Mouse (Mus musculus): ENCODE measurements around the gene Sdhb. TPM values are rescaled to one million over a fixed set of nuclear protein-coding genes. Genes with fewer than 3 reads are reported as not detected.
A peak's percentile ranks its signal among the peaks of the same experiment; 100 is the strongest.

Gene Sdhb
- polyA plus RNA-seq, 1 experiment from 2014 or later: 550 TPM

GRCm38 (mm10) chr4:140967386-140968159 is 6.6 kb downstream of the Sdhb start:
- Histone ChIP-seq H3K27me3 (ENCODE audit: insufficient read depth, low read length) (no peaks in the 10 kb centered on the region), H3K36me3 (ENCODE audit: insufficient read depth, low read length) (peaks cover 29% of the 10 kb centered on the region), H3K4me3 (ENCODE audit: low read length) (no peak overlapping the region), H3K9me3 (ENCODE audit: low read length) (no peaks in the 10 kb centered on the region), H3K9ac (replicated peaks; ENCODE audit: low read length) (no peak overlapping the region), H3K4me2 (replicated peaks; ENCODE audit: low read depth, low read length) (no peak overlapping the region), H3K4me1 (ENCODE audit: insufficient read depth, low read length) (peaks cover 8% of the 10 kb centered on the region), H3K27ac (ENCODE audit: low read length) (no peak overlapping the region)
- 72% methylated on average over 11 of the region's 11 CpGs for WGBS
- no peak for ATAC-seq (ENCODE audit: low FRiP score, low TSS enrichment)

GRCm38 (mm10) chr4:140971691-140972090 is 10.7 kb downstream of the Sdhb start:
- Histone ChIP-seq H3K27me3 (ENCODE audit: insufficient read depth, low read length) (no peaks in the 10 kb centered on the region), H3K4me2 (replicated peaks; ENCODE audit: low read depth, low read length) (no peak overlapping the region), H3K9ac (replicated peaks; ENCODE audit: low read length) (no peak overlapping the region), H3K4me3 (ENCODE audit: low read length) (no peak overlapping the region), H3K27ac (ENCODE audit: low read length) (no peak overlapping the region), H3K9me3 (ENCODE audit: low read length) (no peaks in the 10 kb centered on the region), H3K36me3 (ENCODE audit: insufficient read depth, low read length) (peaks cover 50% of the 10 kb centered on the region), H3K4me1 (ENCODE audit: insufficient read depth, low read length) (peaks cover 7% of the 10 kb centered on the region; the same call in 1 of the 2 replicates)
- ATAC-seq (ENCODE audit: low FRiP score, low TSS enrichment): no peak
- 85% methylated on average over 13 of the region's 13 CpGs for WGBS

- no peaks in the 10 kb centered on the region for H3K27me3 ChIP-seq (ENCODE audit: insufficient read depth, low read length)
- no peak overlapping the region for H3K4me3 ChIP-seq (ENCODE audit: low read length)
- ATAC-seq (ENCODE audit: low FRiP score, low TSS enrichment): no peak
- H3K9ac ChIP-seq (replicated peaks; ENCODE audit: low read length): no peak overlapping the region
- H3K36me3 ChIP-seq (ENCODE audit: insufficient read depth, low read length): peaks cover 66% of the 10 kb centered on the region
- H3K4me2 ChIP-seq (replicated peaks; ENCODE audit: low read depth, low read length): no peak overlapping the region
- H3K4me1 ChIP-seq (ENCODE audit: insufficient read depth, low read length): peaks cover 7% of the 10 kb centered on the region; the same call in 1 of the 2 replicates
- WGBS: 98% methylated on average over 6 of the region's 6 CpGs
- H3K9me3 ChIP-seq (ENCODE audit: low read length): no peaks in the 10 kb centered on the region
- no peak overlapping the region for H3K27ac ChIP-seq (ENCODE audit: low read length)
These were observed 13.4 kb downstream of the Sdhb start for GRCm38 (mm10) chr4:140974408-140974807.

GRCm38 (mm10) chr4:140975356-140975755 is 14.4 kb downstream of the Sdhb start:
- Histone ChIP-seq H3K27me3 (ENCODE audit: insufficient read depth, low read length) (no peaks in the 10 kb centered on the region), H3K4me1 (ENCODE audit: insufficient read depth, low read length) (peaks cover 7% of the 10 kb centered on the region; the same call in 1 of the 2 replicates), H3K27ac (ENCODE audit: low read length) (no peak overlapping the region), H3K9me3 (ENCODE audit: low read length) (no peaks in the 10 kb centered on the region), H3K4me3 (ENCODE audit: low read length) (no peak overlapping the region), H3K36me3 (ENCODE audit: insufficient read depth, low read length) (peaks cover 64% of the 10 kb centered on the region), H3K9ac (replicated peaks; ENCODE audit: low read length) (no peak overlapping the region), H3K4me2 (replicated peaks; ENCODE audit: low read depth, low read length) (no peak overlapping the region)
- no peak for ATAC-seq (ENCODE audit: low FRiP score, low TSS enrichment)
- WGBS: 94% methylated on average over 7 of the region's 7 CpGs

- no peak overlapping the region for H3K27ac ChIP-seq (ENCODE audit: low read length)
- no peak overlapping the region for H3K4me2 ChIP-seq (replicated peaks; ENCODE audit: low read depth, low read length)
- ATAC-seq (ENCODE audit: low FRiP score, low TSS enrichment): no peak
- H3K9ac ChIP-seq (replicated peaks; ENCODE audit: low read length): no peak overlapping the region
- H3K4me3 ChIP-seq (ENCODE audit: low read length): no peak overlapping the region
- H3K4me1 ChIP-seq (ENCODE audit: insufficient read depth, low read length): peaks cover 7% of the 10 kb centered on the region; the same call in 1 of the 2 replicates
- H3K36me3 ChIP-seq (ENCODE audit: insufficient read depth, low read length): peaks cover 51% of the 10 kb centered on the region
- H3K27me3 ChIP-seq (ENCODE audit: insufficient read depth, low read length): no peaks in the 10 kb centered on the region
- H3K9me3 ChIP-seq (ENCODE audit: low read length): peaks cover 3% of the 10 kb centered on the region; the same call in 1 of the 2 replicates
- 84% methylated on average over 10 of the region's 10 CpGs for WGBS
These were observed 16.3 kb downstream of the Sdhb start for GRCm38 (mm10) chr4:140977278-140977677.

GRCm38 (mm10) chr4:140977886-140978692 is 17.1 kb downstream of the Sdhb start:
- Histone ChIP-seq H3K9me3 (ENCODE audit: low read length) (peaks cover 3% of the 10 kb centered on the region; the same call in 1 of the 2 replicates), H3K4me3 (ENCODE audit: low read length) (no peak overlapping the region), H3K27me3 (ENCODE audit: insufficient read depth, low read length) (no peaks in the 10 kb centered on the region), H3K27ac (ENCODE audit: low read length) (no peak overlapping the region), H3K4me2 (replicated peaks; ENCODE audit: low read depth, low read length) (no peak overlapping the region), H3K9ac (replicated peaks; ENCODE audit: low read length) (no peak overlapping the region), H3K4me1 (ENCODE audit: insufficient read depth, low read length) (peaks cover 7% of the 10 kb centered on the region; the same call in 1 of the 2 replicates), H3K36me3 (ENCODE audit: insufficient read depth, low read length) (peaks cover 43% of the 10 kb centered on the region)
- WGBS: 87% methylated on average over 14 of the region's 14 CpGs
- ATAC-seq (ENCODE audit: low FRiP score, low TSS enrichment): 0 out of 2 replicates have a peak, but pooled peaks have one; percentile 24

GRCm38 (mm10) chr4:140981605-140982004 is 20.6 kb downstream of the Sdhb start:
- WGBS: 96% methylated on average over 2 of the region's 2 CpGs
- no peak for ATAC-seq (ENCODE audit: low FRiP score, low TSS enrichment)

GRCm38 (mm10) chr4:140982808-140983207 is 21.8 kb downstream of the Sdhb start:
- Histone ChIP-seq H3K27me3 (ENCODE audit: insufficient read depth, low read length) (no peaks in the 10 kb centered on the region), H3K27ac (ENCODE audit: low read length) (peak overlapping the region; percentile 21), H3K9me3 (ENCODE audit: low read length) (peaks cover 3% of the 10 kb centered on the region; the same call in 1 of the 2 replicates), H3K4me3 (ENCODE audit: low read length) (no peak overlapping the region), H3K9ac (replicated peaks; ENCODE audit: low read length) (no peak overlapping the region), H3K4me1 (ENCODE audit: insufficient read depth, low read length) (peaks cover 9% of the 10 kb centered on the region), H3K4me2 (replicated peaks; ENCODE audit: low read depth, low read length) (no peak overlapping the region), H3K36me3 (ENCODE audit: insufficient read depth, low read length) (peaks cover 10% of the 10 kb centered on the region)
- 34% methylated on average over 4 of the region's 4 CpGs for WGBS
- ATAC-seq (ENCODE audit: low FRiP score, low TSS enrichment): no peak

More at GRCm38 (mm10) chr4:140981605-140982004, 20.6 kb downstream of the Sdhb start:
- H3K9ac ChIP-seq (replicated peaks; ENCODE audit: low read length): no peak overlapping the region
- 0 out of 2 replicates have a peak, but pooled peaks cover 3% of the 10 kb centered on the region for H3K4me1 ChIP-seq (ENCODE audit: insufficient read depth, low read length)
- H3K27ac ChIP-seq (ENCODE audit: low read length): no peak overlapping the region
- H3K27me3 ChIP-seq (ENCODE audit: insufficient read depth, low read length): no peaks in the 10 kb centered on the region
- peaks cover 19% of the 10 kb centered on the region for H3K36me3 ChIP-seq (ENCODE audit: insufficient read depth, low read length)
- H3K4me3 ChIP-seq (ENCODE audit: low read length): no peak overlapping the region
- no peak overlapping the region for H3K4me2 ChIP-seq (replicated peaks; ENCODE audit: low read depth, low read length)
- peaks cover 3% of the 10 kb centered on the region; the same call in 1 of the 2 replicates for H3K9me3 ChIP-seq (ENCODE audit: low read length)

GRCm38 (mm10) chr4:140983442-140983841 is 22.4 kb downstream of the Sdhb start:
- H3K27me3 ChIP-seq (ENCODE audit: insufficient read depth, low read length): no peaks in the 10 kb centered on the region
- no peak for ATAC-seq (ENCODE audit: low FRiP score, low TSS enrichment)
- H3K4me3 ChIP-seq (ENCODE audit: low read length): no peak overlapping the region
- peaks cover 16% of the 10 kb centered on the region for H3K4me1 ChIP-seq (ENCODE audit: insufficient read depth, low read length)
- 0 out of 2 replicates have a peak overlapping the region, but pooled peaks have one; percentile 7 for H3K9ac ChIP-seq (replicated peaks; ENCODE audit: low read length)
- WGBS: 16% methylated on average over 9 of the region's 9 CpGs
- H3K9me3 ChIP-seq (ENCODE audit: low read length): peaks cover 3% of the 10 kb centered on the region; the same call in 1 of the 2 replicates
- H3K27ac ChIP-seq (ENCODE audit: low read length): peak overlapping the region; percentile 21
- H3K4me2 ChIP-seq (replicated peaks; ENCODE audit: low read depth, low read length): no peak overlapping the region
- H3K36me3 ChIP-seq (ENCODE audit: insufficient read depth, low read length): peaks cover 10% of the 10 kb centered on the region

All from kidney, embryonic 16.5 days (tissue).